Mouse (Mus musculus): ENCODE measurements around the gene Zfyve28. TPM values are rescaled to one million over a fixed set of nuclear protein-coding genes. Genes with fewer than 3 reads are reported as not detected.

Zfyve28 gene
- polyA plus RNA-seq, 1 experiment from 2014 or later = 0.62 TPM

GRCm38 (mm10) chr5:34185051-34185580, 103.1 kb downstream of the Zfyve28 start:
- H3K4me2 ChIP-seq (replicated peaks; ENCODE audit: low read depth, low read length) = no peak overlapping the region
- 86% methylated on average over 1 of the region's 1 CpGs for WGBS
- peaks cover 15% of the 10 kb centered on the region for H3K36me3 ChIP-seq (ENCODE audit: control insufficient read depth, insufficient read depth, low read length)
- no peaks in the 10 kb centered on the region for H3K9me3 ChIP-seq (ENCODE audit: control insufficient read depth, low read depth, low read length)
- H3K4me1 ChIP-seq (ENCODE audit: control insufficient read depth, insufficient read depth, low read length) = peaks cover 25% of the 10 kb centered on the region
- no peak overlapping the region for H3K4me3 ChIP-seq (ENCODE audit: low read depth, low read length)
- H3K27me3 ChIP-seq (ENCODE audit: control insufficient read depth, insufficient read depth, low read length) = no peaks in the 10 kb centered on the region
- no peak overlapping the region for H3K9ac ChIP-seq (replicated peaks; ENCODE audit: low read depth, low read length)
- H3K27ac ChIP-seq (ENCODE audit: low read length) = no peak overlapping the region
- ATAC-seq (ENCODE audit: insufficient number of reproducible peaks, insufficient read depth, low FRiP score, low read depth) = no peak

DNA sequence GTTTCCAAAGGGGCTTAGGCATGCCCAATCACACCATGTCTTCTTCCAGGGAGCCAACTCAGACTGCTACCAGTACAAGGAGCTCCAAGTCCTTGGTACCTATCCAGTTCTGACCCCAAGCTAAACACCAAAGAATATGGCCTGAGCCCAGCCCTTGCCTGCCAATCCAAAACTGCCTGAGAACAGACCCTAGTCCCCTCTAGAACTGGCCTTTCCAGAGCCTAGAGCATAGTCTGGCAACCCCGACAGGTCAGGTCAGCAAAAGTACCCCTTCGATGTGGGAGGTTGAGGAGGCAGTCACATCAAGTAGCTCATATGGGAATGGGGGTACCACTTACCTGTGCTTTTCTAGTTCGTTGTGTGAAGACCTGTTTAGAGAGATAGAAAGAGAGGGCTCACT, 104.3 kb downstream of the Zfyve28 start:
- 87% methylated on average over 3 of the region's 3 CpGs for WGBS
- Histone ChIP-seq H3K9ac (replicated peaks; ENCODE audit: low read depth, low read length) (no peak overlapping the region), H3K4me2 (replicated peaks; ENCODE audit: low read depth, low read length) (no peak overlapping the region)

DNA sequence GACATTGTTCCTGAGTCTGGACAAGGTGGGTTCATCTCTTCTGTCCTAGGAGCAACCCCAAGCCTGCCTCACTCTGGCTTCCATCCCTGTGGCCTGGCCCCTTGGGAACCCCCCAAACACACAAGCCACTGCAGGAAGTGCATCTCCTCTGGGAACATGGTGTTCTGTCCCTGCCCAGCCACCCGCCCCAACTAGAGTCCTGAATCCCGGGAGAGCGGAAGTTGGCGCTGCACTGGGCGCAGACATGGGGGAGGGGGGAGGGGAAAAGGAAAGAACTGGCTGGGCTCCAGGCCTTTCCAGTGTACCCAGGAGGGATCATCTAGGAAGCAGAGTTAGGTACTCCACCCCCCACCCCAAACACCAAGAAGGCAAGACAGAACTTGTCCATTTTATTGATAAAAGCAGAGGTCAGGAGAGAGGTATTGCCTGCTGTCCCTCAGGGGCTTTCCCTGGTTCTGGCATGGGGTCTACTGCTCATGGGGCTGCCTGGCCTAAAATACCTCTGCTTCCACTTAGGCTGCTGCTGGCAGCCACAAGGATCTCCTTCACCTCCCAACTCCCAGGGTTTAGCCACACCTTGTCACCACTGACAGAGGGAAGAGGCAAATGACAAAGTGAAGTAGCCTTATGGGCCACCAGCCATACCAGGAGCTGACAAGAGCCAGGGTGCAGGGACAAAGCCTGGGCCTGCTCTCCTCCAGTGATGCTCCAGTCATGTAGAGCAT, 104.9 kb downstream of the Zfyve28 start:
- H3K9ac ChIP-seq (replicated peaks; ENCODE audit: low read depth, low read length) = no peak overlapping the region
- no peak overlapping the region for H3K4me2 ChIP-seq (replicated peaks; ENCODE audit: low read depth, low read length)
- peaks cover 30% of the 10 kb centered on the region for H3K36me3 ChIP-seq (ENCODE audit: control insufficient read depth, insufficient read depth, low read length)

More for the DNA sequence above, 104.3 kb downstream of the Zfyve28 start:
- no peak for ATAC-seq (ENCODE audit: insufficient number of reproducible peaks, insufficient read depth, low FRiP score, low read depth)
- Histone ChIP-seq H3K9me3 (ENCODE audit: control insufficient read depth, low read depth, low read length) (no peaks in the 10 kb centered on the region), H3K27me3 (ENCODE audit: control insufficient read depth, insufficient read depth, low read length) (no peaks in the 10 kb centered on the region), H3K4me1 (ENCODE audit: control insufficient read depth, insufficient read depth, low read length) (peaks cover 25% of the 10 kb centered on the region), H3K27ac (ENCODE audit: low read length) (no peak overlapping the region), H3K4me3 (ENCODE audit: low read depth, low read length) (no peak overlapping the region), H3K36me3 (ENCODE audit: control insufficient read depth, insufficient read depth, low read length) (peaks cover 25% of the 10 kb centered on the region)

DNA sequence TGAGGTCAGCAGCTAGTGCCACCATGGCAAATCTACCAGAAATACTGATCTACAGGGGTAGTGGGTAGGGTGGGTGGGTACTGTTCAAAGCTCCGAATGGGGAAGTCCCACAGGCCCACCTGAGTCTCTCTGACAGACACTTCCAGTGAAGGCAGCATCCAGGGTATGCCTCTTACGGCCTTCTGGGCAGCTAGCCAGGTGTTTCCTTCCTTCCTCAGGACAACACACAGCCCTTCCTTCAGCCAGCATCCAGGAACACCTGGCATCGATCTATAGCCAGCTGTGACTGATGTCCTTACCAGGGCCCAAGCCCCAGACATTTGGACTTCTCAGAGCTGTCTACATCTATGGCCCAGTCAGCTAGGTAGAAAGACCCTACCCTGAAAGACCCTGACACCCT, 105.8 kb downstream of the Zfyve28 start:
- WGBS = 71% methylated on average over 3 of the region's 3 CpGs

More for the DNA sequence above, 104.9 kb downstream of the Zfyve28 start:
- Histone ChIP-seq H3K27me3 (ENCODE audit: control insufficient read depth, insufficient read depth, low read length) (no peaks in the 10 kb centered on the region), H3K9me3 (ENCODE audit: control insufficient read depth, low read depth, low read length) (no peaks in the 10 kb centered on the region), H3K27ac (ENCODE audit: low read length) (no peak overlapping the region), H3K4me1 (ENCODE audit: control insufficient read depth, insufficient read depth, low read length) (peaks cover 21% of the 10 kb centered on the region), H3K4me3 (ENCODE audit: low read depth, low read length) (no peak overlapping the region)
- no peak for ATAC-seq (ENCODE audit: insufficient number of reproducible peaks, insufficient read depth, low FRiP score, low read depth)
- 71% methylated on average over 5 of the region's 5 CpGs for WGBS

DNA sequence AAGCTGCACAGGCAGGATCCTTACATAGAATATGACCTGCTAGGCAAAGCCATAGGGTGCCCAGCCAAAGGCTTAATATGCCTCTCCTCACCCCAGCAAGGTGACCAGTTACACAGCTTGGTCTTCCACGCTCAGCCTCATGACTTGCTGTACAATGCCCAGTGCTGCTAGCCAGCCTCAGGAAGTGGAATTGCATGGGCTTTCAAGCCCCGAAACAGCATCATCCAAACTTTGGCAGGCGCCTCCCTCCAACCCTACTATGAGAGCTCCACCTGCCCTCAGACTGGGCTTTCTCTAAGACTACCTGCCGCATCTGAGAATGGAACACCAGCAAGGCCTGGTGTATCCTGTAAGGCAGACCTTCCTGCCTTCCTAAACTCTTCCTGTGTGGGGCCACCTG, 110.4 kb downstream of the Zfyve28 start:
- Histone ChIP-seq H3K4me2 (replicated peaks; ENCODE audit: low read depth, low read length) (no peak overlapping the region), H3K27me3 (ENCODE audit: control insufficient read depth, insufficient read depth, low read length) (no peaks in the 10 kb centered on the region), H3K9me3 (ENCODE audit: control insufficient read depth, low read depth, low read length) (no peaks in the 10 kb centered on the region), H3K4me1 (ENCODE audit: control insufficient read depth, insufficient read depth, low read length) (no peaks in the 10 kb centered on the region), H3K36me3 (ENCODE audit: control insufficient read depth, insufficient read depth, low read length) (peaks cover 64% of the 10 kb centered on the region), H3K9ac (replicated peaks; ENCODE audit: low read depth, low read length) (no peak overlapping the region), H3K4me3 (ENCODE audit: low read depth, low read length) (no peak overlapping the region), H3K27ac (ENCODE audit: low read length) (no peak overlapping the region)
- 91% methylated on average over 4 of the region's 4 CpGs for WGBS
- ATAC-seq (ENCODE audit: insufficient number of reproducible peaks, insufficient read depth, low FRiP score, low read depth) = no peak

More for the DNA sequence above, 105.8 kb downstream of the Zfyve28 start:
- ATAC-seq (ENCODE audit: insufficient number of reproducible peaks, insufficient read depth, low FRiP score, low read depth) = no peak
- Histone ChIP-seq H3K27ac (ENCODE audit: low read length) (no peak overlapping the region), H3K4me3 (ENCODE audit: low read depth, low read length) (no peak overlapping the region), H3K4me1 (ENCODE audit: control insufficient read depth, insufficient read depth, low read length) (peaks cover 19% of the 10 kb centered on the region), H3K4me2 (replicated peaks; ENCODE audit: low read depth, low read length) (no peak overlapping the region), H3K9ac (replicated peaks; ENCODE audit: low read depth, low read length) (no peak overlapping the region), H3K27me3 (ENCODE audit: control insufficient read depth, insufficient read depth, low read length) (no peaks in the 10 kb centered on the region), H3K36me3 (ENCODE audit: control insufficient read depth, insufficient read depth, low read length) (peaks cover 38% of the 10 kb centered on the region), H3K9me3 (ENCODE audit: control insufficient read depth, low read depth, low read length) (no peaks in the 10 kb centered on the region)

GRCm38 (mm10) chr5:34177091-34177490, 111.2 kb downstream of the Zfyve28 start:
- Histone ChIP-seq H3K4me2 (replicated peaks; ENCODE audit: low read depth, low read length) (no peak overlapping the region), H3K27me3 (ENCODE audit: control insufficient read depth, insufficient read depth, low read length) (no peaks in the 10 kb centered on the region), H3K4me3 (ENCODE audit: low read depth, low read length) (no peak overlapping the region), H3K27ac (ENCODE audit: low read length) (no peak overlapping the region), H3K36me3 (ENCODE audit: control insufficient read depth, insufficient read depth, low read length) (peaks cover 64% of the 10 kb centered on the region), H3K4me1 (ENCODE audit: control insufficient read depth, insufficient read depth, low read length) (no peaks in the 10 kb centered on the region), H3K9me3 (ENCODE audit: control insufficient read depth, low read depth, low read length) (no peaks in the 10 kb centered on the region), H3K9ac (replicated peaks; ENCODE audit: low read depth, low read length) (no peak overlapping the region)
- 88% methylated on average over 2 of the region's 2 CpGs for WGBS
- ATAC-seq (ENCODE audit: insufficient number of reproducible peaks, insufficient read depth, low FRiP score, low read depth) = no peak

- Histone ChIP-seq H3K27me3 (ENCODE audit: control insufficient read depth, insufficient read depth, low read length) (no peaks in the 10 kb centered on the region), H3K4me3 (ENCODE audit: low read depth, low read length) (no peak overlapping the region), H3K9ac (replicated peaks; ENCODE audit: low read depth, low read length) (no peak overlapping the region), H3K4me2 (replicated peaks; ENCODE audit: low read depth, low read length) (no peak overlapping the region), H3K36me3 (ENCODE audit: control insufficient read depth, insufficient read depth, low read length) (peaks cover 64% of the 10 kb centered on the region), H3K9me3 (ENCODE audit: control insufficient read depth, low read depth, low read length) (no peaks in the 10 kb centered on the region), H3K4me1 (ENCODE audit: control insufficient read depth, insufficient read depth, low read length) (no peaks in the 10 kb centered on the region), H3K27ac (ENCODE audit: low read length) (no peak overlapping the region)
- ATAC-seq (ENCODE audit: insufficient number of reproducible peaks, insufficient read depth, low FRiP score, low read depth) = no peak
- 83% methylated on average over 10 of the region's 10 CpGs for WGBS
Observed at GRCm38 (mm10) chr5:34176691-34177090, 111.6 kb downstream of the Zfyve28 start.

DNA sequence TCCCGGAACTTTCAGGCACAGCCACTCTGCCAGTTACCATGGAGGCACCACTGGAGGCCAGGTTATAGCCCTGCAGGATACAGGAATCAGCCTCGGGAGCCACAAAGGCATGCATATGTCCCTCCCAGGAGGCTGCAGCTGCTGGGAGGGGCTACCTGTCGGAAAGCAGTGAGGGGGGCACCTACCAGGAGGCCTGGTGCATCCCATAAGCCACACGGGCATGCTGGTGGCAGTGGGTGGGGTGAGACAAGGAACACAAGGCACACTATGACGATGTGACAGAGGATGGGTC, 112.9 kb downstream of the Zfyve28 start:
- no peaks in the 10 kb centered on the region for H3K9me3 ChIP-seq (ENCODE audit: control insufficient read depth, low read depth, low read length)
- H3K27ac ChIP-seq (ENCODE audit: low read length) = no peak overlapping the region
- no peak overlapping the region for H3K9ac ChIP-seq (replicated peaks; ENCODE audit: low read depth, low read length)
- no peaks in the 10 kb centered on the region for H3K27me3 ChIP-seq (ENCODE audit: control insufficient read depth, insufficient read depth, low read length)
- peaks cover 55% of the 10 kb centered on the region for H3K36me3 ChIP-seq (ENCODE audit: control insufficient read depth, insufficient read depth, low read length)
- H3K4me1 ChIP-seq (ENCODE audit: control insufficient read depth, insufficient read depth, low read length) = 0 out of 2 replicates have a peak, but pooled peaks cover 2% of the 10 kb centered on the region
- no peak for ATAC-seq (ENCODE audit: insufficient number of reproducible peaks, insufficient read depth, low FRiP score, low read depth)
- 45% methylated on average over 5 of the region's 5 CpGs for WGBS
- H3K4me2 ChIP-seq (replicated peaks; ENCODE audit: low read depth, low read length) = no peak overlapping the region
- H3K4me3 ChIP-seq (ENCODE audit: low read depth, low read length) = no peak overlapping the region

Data from stomach, embryonic 14.5 days (tissue).